Mouse (Mus musculus): Measurements from ENCODE around the gene Gm13178. TPM values are rescaled to one million over a fixed set of nuclear protein-coding genes. Genes with fewer than 3 reads are reported as not detected.

Gm13178 gene
- polyA plus RNA-seq (2012) = not detected in 2 replicates

- no peak for TF ChIP-seq GATA1 (IDR thresholded peaks at IDR 0.05; ENCODE audit: low read length)
Observed at GRCm38 (mm10) chr4:144721304-144721703, at the start of gene Gm13178. TSS of gene Gm13178 (minus strand) at chr4:144721404.

GRCm38 (mm10) chr4:144765722-144766121 is 44.5 kb upstream of the Gm13178 start:
- no peak for TF ChIP-seq GATA1 (IDR thresholded peaks at IDR 0.05; ENCODE audit: low read length)

GRCm38 (mm10) chr4:144749139-144749538 is 27.9 kb upstream of the Gm13178 start:
- no peak for TF ChIP-seq GATA1 (IDR thresholded peaks at IDR 0.05; ENCODE audit: low read length)

- TF ChIP-seq GATA1 (IDR thresholded peaks at IDR 0.05; ENCODE audit: low read length) = no peak
Observed at GRCm38 (mm10) chr4:144719691-144720090, 1.5 kb downstream of the Gm13178 start.

GRCm38 (mm10) chr4:144718288-144718687 is 2.9 kb downstream of the Gm13178 start:
- no peak for TF ChIP-seq GATA1 (IDR thresholded peaks at IDR 0.05; ENCODE audit: low read length)

GRCm38 (mm10) chr4:144686268-144686667 is 34.9 kb downstream of the Gm13178 start, which contains the start of gene Gm436:
TSS of gene Gm436 (minus strand) at chr4:144686368.
- TF ChIP-seq GATA1 (IDR thresholded peaks at IDR 0.05; ENCODE audit: low read length) = no peak

Other genes starting within 250 kb of the Gm13178 start
- gene 9430007A20Rik, start 201.6 kb downstream of the Gm13178 start, polyA plus RNA-seq (2012) = not detected in 2 replicates
- not detected in 2 replicates for gene Gm13124, start 156.3 kb downstream of the Gm13178 start, polyA plus RNA-seq (2012)
- gene Aadacl4, start 107.7 kb downstream of the Gm13178 start, polyA plus RNA-seq (2012) = not detected in 2 replicates
- not detected in 2 replicates for gene Gm436, start 35.0 kb downstream of the Gm13178 start, polyA plus RNA-seq (2012)
- not detected in 2 replicates for gene Gm438, start 65.2 kb upstream of the Gm13178 start, polyA plus RNA-seq (2012)
- 0.27 and 0.32 TPM in 2 replicates for gene Dhrs3, start 171.4 kb upstream of the Gm13178 start, polyA plus RNA-seq (2012)